Mouse (Mus musculus) induced T-regulatory cell, adult 2 months (primary cell): ENCODE measurements around the gene Ccdc97.

Source experiments
- DNase-seq: peaks from one replicate; pipeline ENCODE4 v3.0.0-alpha.2; 2012; ENCODE audit warnings: low read depth

The Ccdc97 gene

GRCm38 (mm10) chr7:25719761-25720610 is 1.1 kb upstream of the Ccdc97 start:
- DNase-seq, result peak; percentile 81

- DNase-seq, result peak; percentile 25
Measured at GRCm38 (mm10) chr7:25717478-25717877, 1.4 kb downstream of the Ccdc97 start.

DNA sequence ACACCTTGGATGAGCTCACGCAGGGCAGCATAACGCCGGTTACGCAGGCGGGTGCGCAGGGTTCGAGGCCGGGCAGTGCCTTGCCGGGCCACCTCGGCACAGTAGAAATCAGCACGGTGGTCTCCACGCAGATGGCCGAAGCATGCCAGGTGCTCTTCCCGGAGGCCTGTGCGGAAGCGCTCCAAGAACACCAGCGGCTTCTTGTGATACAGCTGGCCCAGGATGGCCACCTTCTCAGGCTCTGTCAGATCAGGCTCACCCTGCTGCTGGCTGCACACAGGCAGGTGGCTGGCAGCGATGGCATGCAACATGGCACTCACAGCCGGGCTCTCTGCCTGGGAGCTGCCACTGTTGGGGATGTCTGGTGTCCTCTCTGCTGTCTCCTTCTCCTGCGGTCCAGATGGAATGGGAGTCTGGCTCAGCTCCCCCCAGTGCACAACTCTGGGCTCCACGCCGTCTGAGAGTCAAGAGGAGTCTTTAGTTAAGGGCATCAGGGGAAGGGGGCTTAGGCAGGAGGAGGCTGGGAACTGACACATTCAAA is 3.1 kb downstream of the Ccdc97 start:
- no peak for DNase-seq

- no peak for DNase-seq
Measured at GRCm38 (mm10) chr7:25714581-25714980, 4.3 kb downstream of the Ccdc97 start.

DNA sequence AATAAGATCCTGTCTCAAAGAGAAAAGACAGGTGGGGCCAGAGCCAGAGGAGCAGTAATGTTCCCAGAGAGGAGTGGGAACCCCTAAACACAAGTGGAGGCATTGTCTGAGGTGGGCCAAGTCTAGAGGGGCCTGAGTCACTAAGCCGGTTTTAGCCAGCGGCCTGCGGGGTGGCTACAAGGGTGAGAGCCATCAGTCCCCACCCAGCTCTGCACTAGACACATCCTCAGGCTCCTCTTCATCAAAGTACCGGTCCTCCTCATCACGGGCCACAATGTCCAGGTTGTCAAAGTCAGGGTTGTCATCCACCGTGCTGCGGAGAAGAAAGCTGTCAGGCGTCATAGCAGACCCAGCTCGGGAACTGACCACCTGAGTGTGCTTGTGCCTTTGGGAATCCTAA is 6.1 kb downstream of the Ccdc97 start:
- DNase-seq, result no peak

GRCm38 (mm10) chr7:25711731-25712197 is 7.1 kb downstream of the Ccdc97 start:
- DNase-seq, result peak; percentile 25

GRCm38 (mm10) chr7:25711165-25711564 is 7.7 kb downstream of the Ccdc97 start:
- peak; percentile 15 for DNase-seq

- DNase-seq, result peak; percentile 28
Measured at GRCm38 (mm10) chr7:25710519-25711130, 8.3 kb downstream of the Ccdc97 start.

DNA sequence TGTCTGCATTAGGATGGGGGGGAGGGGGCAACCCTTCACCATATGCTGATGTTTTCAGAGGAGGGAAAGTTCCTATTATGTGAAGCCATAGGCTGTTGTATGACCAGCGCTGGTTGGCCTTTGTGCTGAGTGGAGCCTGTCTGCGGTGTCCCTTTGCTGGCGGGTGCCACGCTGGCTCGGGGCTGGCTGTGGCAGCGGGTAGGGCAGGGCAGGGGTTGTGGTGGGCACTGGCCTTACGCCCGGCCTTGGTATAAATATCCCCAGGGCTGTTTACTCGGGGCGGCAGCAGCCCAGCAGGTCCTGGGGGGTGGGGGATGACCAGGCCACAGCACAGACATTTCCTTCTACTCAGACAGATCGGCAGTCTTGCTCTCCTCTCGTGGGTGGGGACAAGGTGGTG is 8.9 kb downstream of the Ccdc97 start:
- DNase-seq, result no peak

- DNase-seq, result peak; percentile 67
Measured at GRCm38 (mm10) chr7:25707581-25708292, 11.2 kb downstream of the Ccdc97 start.

- no peak for DNase-seq
Measured at GRCm38 (mm10) chr7:25706578-25707170, 12.2 kb downstream of the Ccdc97 start.

GRCm38 (mm10) chr7:25705801-25706251 is 13.1 kb downstream of the Ccdc97 start:
- peak; percentile 40 for DNase-seq

DNA sequence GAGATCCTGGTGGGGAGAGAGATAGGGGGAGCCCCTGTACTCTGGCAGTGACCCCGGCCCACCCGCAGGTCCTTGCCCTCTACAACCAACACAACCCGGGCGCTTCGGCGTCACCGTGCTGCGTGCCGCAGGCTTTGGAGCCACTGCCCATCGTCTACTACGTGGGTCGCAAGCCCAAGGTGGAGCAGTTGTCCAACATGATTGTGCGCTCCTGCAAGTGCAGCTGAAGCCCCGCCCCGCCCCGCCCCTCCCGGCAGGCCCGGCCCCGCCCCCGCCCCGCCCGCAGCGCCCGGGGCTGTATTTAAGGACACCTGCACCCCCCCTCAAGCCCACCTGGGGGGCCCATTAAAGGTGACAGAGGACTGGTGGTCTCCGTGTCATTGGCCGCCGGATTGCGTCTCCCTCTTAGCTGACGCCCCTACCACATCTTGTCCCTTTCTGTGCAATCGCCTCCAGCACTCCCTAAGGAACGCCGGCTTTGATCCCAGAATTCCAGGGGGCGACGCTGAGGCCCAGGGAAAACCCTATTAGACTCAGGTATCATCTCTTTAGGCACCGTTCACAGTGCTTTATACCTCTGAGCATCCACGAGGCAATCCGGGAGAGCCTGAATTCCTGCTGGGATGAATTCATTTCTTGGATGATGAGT is 14.0 kb downstream of the Ccdc97 start:
- no peak for DNase-seq

DNA sequence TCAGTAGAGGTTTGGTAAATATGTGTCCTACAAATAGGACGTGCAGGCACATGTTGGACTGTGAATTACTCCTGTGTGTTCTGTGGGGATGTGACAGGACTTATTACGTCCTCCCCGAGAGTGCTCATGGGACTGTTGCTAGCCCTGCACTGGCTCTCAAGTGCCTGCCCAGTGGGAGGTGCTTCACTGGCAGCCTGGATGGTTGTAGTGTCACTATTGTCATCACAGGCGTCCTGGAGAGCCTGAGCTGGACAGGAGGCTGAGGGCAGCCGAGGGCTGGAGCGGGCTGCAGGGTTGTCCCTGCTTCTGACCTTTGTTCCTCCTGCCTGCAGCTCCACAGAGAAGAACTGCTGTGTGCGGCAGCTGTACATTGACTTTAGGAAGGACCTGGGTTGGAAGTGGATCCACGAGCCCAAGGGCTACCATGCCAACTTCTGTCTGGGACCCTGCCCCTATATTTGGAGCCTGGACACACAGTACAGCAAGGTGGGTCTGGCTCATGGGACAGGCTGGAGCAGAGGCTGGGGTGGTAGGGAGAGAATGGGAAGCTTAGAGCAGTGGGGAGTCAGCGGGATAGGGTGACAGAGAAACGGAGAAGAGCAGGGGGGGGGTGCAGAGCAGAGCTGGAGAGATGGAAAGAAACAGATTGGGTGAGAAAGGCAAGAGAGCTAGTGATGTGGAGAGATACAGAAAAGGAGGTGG is 14.9 kb downstream of the Ccdc97 start:
- no peak for DNase-seq

DNA sequence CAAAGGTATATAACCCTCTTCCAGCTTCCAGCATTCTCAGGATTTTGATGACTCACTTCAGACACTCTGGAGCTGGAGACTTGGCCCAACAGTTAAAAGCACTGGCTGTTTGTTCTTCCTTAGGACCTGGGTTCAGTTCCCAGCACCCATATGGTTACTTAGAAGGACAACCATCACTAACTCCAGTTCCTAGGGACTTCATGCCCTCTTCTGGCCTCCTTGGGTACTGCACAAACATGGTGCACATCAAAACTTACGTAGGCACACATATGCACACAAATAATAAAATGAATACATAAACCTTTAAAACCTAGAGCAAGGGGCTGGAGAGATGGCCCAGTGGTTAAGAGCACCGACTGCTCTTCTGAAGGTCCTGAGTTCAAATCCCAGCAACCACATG is 16.5 kb downstream of the Ccdc97 start:
- DNase-seq, result peak; percentile 58

- DNase-seq, result peak; percentile 54
Measured at GRCm38 (mm10) chr7:25700732-25701131, 18.2 kb downstream of the Ccdc97 start.

DNA sequence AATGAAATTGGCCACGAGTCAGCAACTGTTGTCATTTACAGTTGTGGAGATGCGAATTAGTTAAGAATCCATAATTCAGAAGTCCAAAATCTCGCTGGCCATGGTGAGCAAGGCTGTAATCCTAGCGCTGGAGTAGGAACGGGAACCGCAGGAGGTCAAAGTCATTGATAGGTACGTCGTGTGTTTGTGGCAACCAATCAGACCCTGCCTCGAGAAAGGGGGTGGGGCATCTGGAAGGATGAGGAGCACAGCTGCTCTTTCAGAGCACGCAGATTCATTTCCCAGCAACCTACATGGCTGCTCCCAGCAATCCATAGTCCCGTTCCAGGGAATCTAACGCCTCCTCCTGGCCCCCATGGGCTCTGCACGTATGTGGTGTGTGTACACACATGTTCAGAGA is 19.0 kb downstream of the Ccdc97 start:
- DNase-seq, result no peak

DNA sequence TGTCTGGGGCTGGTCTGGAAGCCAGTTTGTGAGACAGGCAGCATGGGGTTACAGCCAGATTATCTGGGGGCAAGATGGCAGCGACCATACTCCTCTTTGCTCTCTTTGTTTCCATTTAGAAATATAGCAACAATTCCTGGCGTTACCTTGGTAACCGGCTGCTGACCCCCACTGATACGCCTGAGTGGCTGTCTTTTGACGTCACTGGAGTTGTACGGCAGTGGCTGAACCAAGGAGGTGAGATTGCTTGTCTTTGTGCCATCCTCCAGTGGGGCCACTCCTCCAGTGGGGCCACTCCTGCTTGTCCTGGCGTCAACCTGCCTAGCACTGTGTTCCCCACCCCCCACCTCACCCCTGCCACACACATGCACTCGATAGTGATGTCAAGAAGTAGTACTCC is 24.8 kb downstream of the Ccdc97 start:
- DNase-seq, result no peak

DNA sequence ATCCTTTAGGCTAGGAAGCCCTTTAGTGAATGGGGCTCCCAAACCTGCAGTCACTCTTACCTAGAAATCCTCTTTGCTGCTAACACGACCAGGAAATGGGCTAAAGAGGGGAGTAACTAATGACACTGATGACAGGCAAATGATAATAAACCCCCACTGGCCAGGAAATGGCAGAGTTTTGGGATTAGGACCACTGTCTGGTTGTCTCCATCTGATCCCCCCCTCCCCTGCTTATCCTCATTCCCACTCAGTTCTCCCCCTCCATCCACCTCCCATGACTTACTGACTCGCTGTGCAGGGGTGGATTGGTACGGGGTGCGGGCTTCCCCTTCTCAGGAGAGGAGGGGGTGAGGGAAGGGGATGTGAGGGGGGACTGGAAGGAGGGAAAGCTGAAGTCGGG is 28.8 kb downstream of the Ccdc97 start:
- no peak for DNase-seq

GRCm38 (mm10) chr7:25689603-25690021 is 29.3 kb downstream of the Ccdc97 start:
- no peak for DNase-seq
